Mouse (Mus musculus) forebrain, postnatal 0 days (tissue): ENCODE data around the gene Gramd1c. TPM values are rescaled to one million over a fixed set of nuclear protein-coding genes. Genes with fewer than 3 reads are reported as not detected.

ENCODE experiments used
- ATAC-seq: fragments of 200-750 bp; cut with Nextera tagmentation; 2 replicates; pipeline ENCODE4 v1.8.0; 2017; ENCODE audit warnings: mild to moderate bottlenecking, moderate library complexity
- DNase-seq: peaks from one replicate; pipeline ENCODE4 v3.0.0-alpha.2; 2015
- H3K27ac ChIP-seq: fragments of 300-500 bp; sonication (generic); 2 replicates; pipeline ENCODE4 v1.5.1; 2014; ENCODE audit warnings: low read depth, mild to moderate bottlenecking, antibody characterized with exemption, low read length, moderate library complexity, mixed read lengths
- H3K27me3 ChIP-seq: fragments of 300-500 bp; sonication (generic); 2 replicates; pipeline ENCODE4 v1.6.1; 2014; ENCODE audit warnings: mild to moderate bottlenecking, low read length, mixed read lengths; ENCODE audit not compliant: insufficient read depth
- H3K36me3 ChIP-seq: fragments of 300-500 bp; sonication (generic); 2 replicates; pipeline ENCODE4 v1.6.1; 2014; ENCODE audit warnings: mild to moderate bottlenecking, moderate library complexity; ENCODE audit not compliant: insufficient read depth
- H3K4me1 ChIP-seq: fragments of 300-500 bp; sonication (generic); 2 replicates; pipeline ENCODE4 v1.6.1; 2014; ENCODE audit warnings: antibody characterized with exemption; ENCODE audit not compliant: insufficient read depth
- H3K4me2 ChIP-seq: fragments of 300-500 bp; sonication (generic); 2 replicates; pipeline ENCODE4 v1.6.1; 2014; ENCODE audit warnings: low read depth, mild to moderate bottlenecking, moderate library complexity
- H3K4me3 ChIP-seq: fragments of 300-500 bp; sonication (generic); 2 replicates; pipeline ENCODE4 v1.5.1; 2014; ENCODE audit warnings: low read depth, low read length, mixed read lengths
- H3K9ac ChIP-seq: fragments of 300-500 bp; sonication (generic); 2 replicates; pipeline ENCODE4 v1.6.1; 2014; ENCODE audit warnings: mild to moderate bottlenecking
- H3K9me3 ChIP-seq: fragments of 300-500 bp; sonication (generic); 2 replicates; pipeline ENCODE4 v1.6.1; 2016; ENCODE audit warnings: low read length
- CTCF ChIP-seq: sonication (generic); IDR thresholded peaks from 2 replicates; pipeline ENCODE4 v1.5.1; 2016; ENCODE audit warnings: antibody characterized with exemption, control low read depth, low read depth
- WGBS: fragments of 180-500 bp; shearing (Covaris S2); extraction: QIAGEN DNeasy Blood & Tissue Kit; methylation state at CpG from one replicate; pipeline ENCODE4 v1.1.7; 2014; 5-methylcytosine and 5-hydroxymethylcytosine counted together
- microRNA-seq, 2 experiments: library from miRNA; unstranded; fragments of <30 nt; microRNA quantifications; one replicate each; pipeline ENCODE4; 2016
- polyA plus RNA-seq: library from polyadenylated mRNA; unstranded; fragments of >200 nt; fragmentation: Nextera tagmentation; extraction: Ambion mirVana; gene quantifications from 2 replicates; pipeline ENCODE4 v1.2.1, GENCODE M21; 2015
- total RNA-seq: library from RNA; depleted of rRNA; stranded (reverse); fragments of >200 nt; gene quantifications from 2 replicates; pipeline ENCODE4 v1.2.3, GENCODE M21; 2014; rRNA removed

Gramd1c gene
- total and polyA plus RNA-seq, 2 experiments from 2014 or later: 2.1 to 4.4 TPM

DNA sequence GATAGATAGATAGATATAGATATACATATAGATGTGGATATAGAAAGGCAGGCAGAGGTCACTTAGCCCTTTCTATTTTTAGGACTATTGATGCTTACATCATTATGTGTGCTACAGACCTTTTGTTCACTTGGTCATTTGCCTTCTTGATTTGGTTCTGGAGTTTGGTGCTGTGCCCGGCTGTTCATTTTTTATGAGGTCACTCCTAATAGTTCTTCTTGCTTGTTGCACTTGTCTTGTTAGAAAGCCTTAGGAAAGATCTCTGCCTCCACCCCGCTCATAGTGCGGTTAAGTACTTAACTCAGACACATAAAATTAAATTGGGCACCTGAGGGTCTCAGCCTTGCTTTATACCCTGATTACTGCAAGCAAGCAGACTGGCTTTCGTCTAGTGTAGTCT is 122.3 kb downstream of the Gramd1c start:
- H3K9me3 ChIP-seq: no peaks in the 10 kb centered on the region
- 91% methylated on average over 4 of the region's 4 CpGs for WGBS
- H3K9ac ChIP-seq: no peak overlapping the region
- no peak overlapping the region for H3K4me2 ChIP-seq
- H3K4me1 ChIP-seq: no peaks in the 10 kb centered on the region
- H3K36me3 ChIP-seq: no peaks in the 10 kb centered on the region
- H3K27me3 ChIP-seq: no peaks in the 10 kb centered on the region
- ATAC-seq: no peak
- no peak overlapping the region for H3K27ac ChIP-seq
- DNase-seq: no peak
- TF ChIP-seq CTCF: no peak
- H3K4me3 ChIP-seq: no peak overlapping the region

DNA sequence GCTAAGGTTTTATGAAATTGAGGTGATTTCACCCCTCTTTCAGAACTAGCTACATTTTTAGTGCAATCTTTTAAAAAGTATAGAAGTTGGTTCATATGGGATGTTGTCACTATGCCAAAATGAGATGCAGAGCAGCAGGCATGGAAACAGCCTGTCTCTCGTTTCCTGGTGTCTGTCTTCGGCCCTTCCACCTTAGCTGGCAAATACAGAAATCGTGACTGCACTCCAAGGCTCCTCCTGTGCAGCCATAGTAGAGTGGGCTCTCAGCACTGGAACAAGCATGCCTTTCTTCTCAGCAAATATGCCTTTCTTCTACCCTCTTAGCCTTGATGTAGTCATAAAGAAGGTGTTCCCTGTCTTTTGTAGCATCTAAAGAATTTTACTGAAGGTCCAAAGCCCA is 127.3 kb downstream of the Gramd1c start:
- Histone ChIP-seq H3K27me3 (no peaks in the 10 kb centered on the region), H3K27ac (no peak overlapping the region), H3K4me2 (no peak overlapping the region), H3K4me3 (no peak overlapping the region), H3K4me1 (no peaks in the 10 kb centered on the region), H3K9me3 (no peaks in the 10 kb centered on the region), H3K9ac (no peak overlapping the region), H3K36me3 (no peaks in the 10 kb centered on the region)
- no peak for DNase-seq
- TF ChIP-seq CTCF: no peak
- 50% methylated on average over 3 of the region's 3 CpGs for WGBS
- ATAC-seq: no peak

DNA sequence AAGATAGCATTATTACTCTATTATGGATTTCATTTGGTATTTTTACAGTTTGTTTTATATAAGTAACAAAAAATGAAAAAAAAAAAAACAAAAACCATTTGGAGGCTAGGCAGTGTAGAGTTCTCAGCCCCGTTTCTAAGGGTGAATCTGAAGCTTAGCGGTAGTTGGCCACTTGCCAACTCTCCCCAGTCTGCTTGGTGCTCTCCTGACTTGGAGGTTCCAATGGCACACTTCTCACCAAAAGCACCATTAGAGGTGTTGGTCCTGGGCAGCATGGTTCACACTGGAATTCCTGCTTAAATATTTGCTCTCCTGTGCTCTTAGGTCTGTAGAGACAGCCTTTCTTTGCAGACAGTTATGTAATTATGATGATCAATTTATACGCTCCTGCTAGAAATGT is 127.8 kb downstream of the Gramd1c start:
- Histone ChIP-seq H3K4me3 (no peak overlapping the region), H3K36me3 (no peaks in the 10 kb centered on the region), H3K27ac (no peak overlapping the region), H3K27me3 (no peaks in the 10 kb centered on the region), H3K4me2 (no peak overlapping the region), H3K4me1 (no peaks in the 10 kb centered on the region), H3K9ac (no peak overlapping the region), H3K9me3 (no peaks in the 10 kb centered on the region)
- no peak for TF ChIP-seq CTCF
- ATAC-seq (no peak), DNase-seq (no peak)
- WGBS: 45% methylated on average over 3 of the region's 3 CpGs

DNA sequence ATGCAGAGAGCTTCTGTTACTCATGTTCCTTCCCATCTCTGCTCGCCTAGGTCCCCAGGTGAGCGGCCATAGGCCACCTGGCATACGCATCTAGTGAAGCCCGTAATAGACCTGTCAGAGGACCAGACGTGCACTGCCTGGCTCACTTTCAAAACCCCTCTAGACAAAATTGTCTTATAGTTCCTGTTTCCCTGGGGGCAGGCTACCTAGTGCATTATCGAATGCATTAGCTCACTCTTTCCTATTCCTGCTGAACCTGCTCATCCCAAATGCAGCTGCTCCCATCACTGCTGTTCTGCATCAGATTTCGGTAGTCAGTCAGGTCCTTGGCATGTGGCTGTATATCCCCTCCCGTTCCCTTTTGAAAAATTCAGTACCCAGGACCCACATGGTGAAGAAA is 128.3 kb downstream of the Gramd1c start:
- 87% methylated on average over 8 of the region's 8 CpGs for WGBS
- no peak for TF ChIP-seq CTCF

DNA sequence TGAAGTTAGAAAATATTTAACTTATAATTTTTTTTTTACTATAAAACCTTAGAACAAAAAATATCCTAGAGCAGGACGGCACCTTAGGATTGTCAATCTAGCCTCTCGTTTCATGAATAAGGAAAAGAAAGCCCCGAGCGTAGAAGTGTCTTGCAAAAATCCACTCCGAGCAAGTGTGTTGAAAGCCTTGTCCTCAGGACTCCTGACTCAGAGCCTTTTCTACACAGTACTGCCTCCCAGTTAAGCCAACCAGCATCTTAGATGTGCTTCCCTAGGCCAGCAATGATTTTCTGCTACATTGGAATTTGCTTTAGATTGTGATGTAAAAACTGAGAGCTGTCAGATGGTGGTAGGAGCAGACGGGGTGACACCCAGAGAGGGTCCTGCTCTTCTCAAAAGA is 130.1 kb downstream of the Gramd1c start:
- Histone ChIP-seq H3K9me3 (no peaks in the 10 kb centered on the region), H3K4me1 (no peaks in the 10 kb centered on the region), H3K27me3 (no peaks in the 10 kb centered on the region), H3K27ac (no peak overlapping the region), H3K4me3 (no peak overlapping the region), H3K4me2 (no peak overlapping the region), H3K9ac (no peak overlapping the region), H3K36me3 (no peaks in the 10 kb centered on the region)
- ATAC-seq (no peak), DNase-seq (no peak)
- 83% methylated on average over 6 of the region's 6 CpGs for WGBS
- no peak for TF ChIP-seq CTCF

More for the DNA sequence above, 128.3 kb downstream of the Gramd1c start:
- H3K9ac ChIP-seq: no peak overlapping the region
- H3K4me3 ChIP-seq: no peak overlapping the region
- H3K27ac ChIP-seq: no peak overlapping the region
- H3K4me2 ChIP-seq: no peak overlapping the region
- ATAC-seq (no peak), DNase-seq (no peak)
- H3K9me3 ChIP-seq: no peaks in the 10 kb centered on the region
- H3K27me3 ChIP-seq: no peaks in the 10 kb centered on the region
- no peaks in the 10 kb centered on the region for H3K36me3 ChIP-seq
- H3K4me1 ChIP-seq: no peaks in the 10 kb centered on the region

DNA sequence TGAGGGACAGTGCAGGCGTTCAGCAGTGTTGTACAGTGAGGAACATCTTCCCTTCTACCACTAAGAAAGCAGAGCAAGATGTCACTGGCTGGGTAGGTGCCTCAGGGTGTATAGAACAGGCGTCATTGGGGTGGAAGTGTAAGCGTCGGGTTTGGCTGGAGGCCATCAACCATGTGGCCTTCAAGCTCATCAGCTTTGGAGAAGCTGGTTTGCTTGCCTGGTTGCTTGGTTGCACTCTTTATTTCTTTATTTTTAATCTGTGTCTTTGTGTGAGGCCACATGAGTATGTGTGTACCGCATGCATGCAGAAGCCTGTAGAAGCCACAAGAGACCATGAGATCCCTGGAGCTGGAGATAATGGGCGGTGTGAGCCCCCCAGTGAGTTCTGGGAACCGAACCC is 130.8 kb downstream of the Gramd1c start:
- H3K27me3 ChIP-seq: no peaks in the 10 kb centered on the region
- no peak overlapping the region for H3K4me2 ChIP-seq
- H3K9ac ChIP-seq: no peak overlapping the region
- H3K36me3 ChIP-seq: no peaks in the 10 kb centered on the region
- H3K27ac ChIP-seq: no peak overlapping the region
- no peaks in the 10 kb centered on the region for H3K9me3 ChIP-seq
- H3K4me1 ChIP-seq: no peaks in the 10 kb centered on the region
- 79% methylated on average over 7 of the region's 7 CpGs for WGBS
- ATAC-seq (peak; percentile 8; the same call in 1 of the 2 replicates), DNase-seq (no peak)
- no peak for TF ChIP-seq CTCF
- no peak overlapping the region for H3K4me3 ChIP-seq

DNA sequence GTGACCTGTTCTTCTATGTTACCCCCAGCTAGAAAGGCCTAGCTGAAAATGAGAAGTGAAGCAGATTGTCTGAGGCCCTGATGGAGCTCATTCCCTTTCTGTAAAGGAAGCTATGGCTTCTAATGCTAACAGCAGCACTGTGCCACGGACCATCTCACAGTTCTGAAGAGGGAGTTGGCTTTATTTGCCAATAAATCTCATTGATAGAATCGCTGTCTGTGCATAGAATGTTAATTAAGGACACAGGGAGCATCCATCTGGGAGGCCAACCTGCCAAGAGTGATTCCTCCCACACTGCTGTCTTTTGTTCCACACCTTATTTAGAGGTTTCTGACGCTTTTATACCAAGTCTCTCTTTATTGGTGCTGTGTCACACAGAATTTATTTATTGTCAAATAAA is 131.6 kb downstream of the Gramd1c start:
- Histone ChIP-seq H3K4me3 (no peak overlapping the region), H3K9me3 (no peaks in the 10 kb centered on the region), H3K36me3 (no peaks in the 10 kb centered on the region), H3K4me1 (no peaks in the 10 kb centered on the region), H3K27me3 (no peaks in the 10 kb centered on the region), H3K4me2 (no peak overlapping the region), H3K27ac (no peak overlapping the region), H3K9ac (no peak overlapping the region)
- ATAC-seq (peak; percentile 38; the same call in 1 of the 2 replicates), DNase-seq (no peak)
- TF ChIP-seq CTCF: no peak
- WGBS: 54% methylated on average over 3 of the region's 3 CpGs

DNA sequence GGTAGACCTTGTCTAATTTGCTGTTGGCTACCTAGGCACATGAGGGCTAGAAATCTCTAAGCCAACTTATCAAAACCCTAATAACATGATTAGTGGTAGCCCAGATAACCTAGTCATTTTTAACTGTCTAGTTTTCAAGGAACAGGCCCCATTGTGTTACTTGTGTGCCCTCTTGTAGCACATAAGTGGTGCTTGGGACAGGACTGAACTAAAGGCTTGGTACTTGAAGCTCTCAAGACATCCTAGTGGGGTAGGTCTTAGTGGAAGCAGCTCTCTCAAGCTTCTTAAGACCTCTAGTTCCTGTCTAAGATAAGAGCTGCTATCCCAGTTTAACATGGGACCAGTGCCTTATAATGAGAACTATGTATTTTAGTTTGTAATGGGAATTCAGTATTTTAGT is 132.6 kb downstream of the Gramd1c start:
- no peak for TF ChIP-seq CTCF
- H3K36me3 ChIP-seq: no peaks in the 10 kb centered on the region
- no peaks in the 10 kb centered on the region for H3K27me3 ChIP-seq

More for the DNA sequence above, 132.6 kb downstream of the Gramd1c start:
- Histone ChIP-seq H3K27ac (no peak overlapping the region), H3K4me3 (no peak overlapping the region), H3K4me1 (no peaks in the 10 kb centered on the region), H3K9me3 (no peaks in the 10 kb centered on the region), H3K4me2 (no peak overlapping the region), H3K9ac (no peak overlapping the region)
- DNase-seq (no peak), ATAC-seq (no peak)

Small RNAs within 50 kb of the gene (microRNA-seq; reads per million reads assigned to microRNA genes)
- gene Mir3470b: 0 reads per million in 2 experiments

Other genes with a start within 250 kb of the Gramd1c start
- gene Ccdc191, start 173.5 kb downstream of the Gramd1c start, total RNA-seq: 1.6 and 7.9 TPM in 2 replicates
- 3.9 and 6.1 TPM in 2 replicates for gene Ccdc191, start 173.5 kb downstream of the Gramd1c start, polyA plus RNA-seq
- 32.5 and 32.8 TPM in 2 replicates for gene Qtrt2, start 136.5 kb downstream of the Gramd1c start, total RNA-seq
- 9.6 and 11.7 TPM in 2 replicates for gene Qtrt2, start 136.5 kb downstream of the Gramd1c start, polyA plus RNA-seq
- gene Zdhhc23, start 83.6 kb downstream of the Gramd1c start, total RNA-seq: 9.0 and 10.8 TPM in 2 replicates
- 2.9 and 5.4 TPM in 2 replicates for gene Zdhhc23, start 83.6 kb downstream of the Gramd1c start, polyA plus RNA-seq
- gene Atp6v1a, start 76.4 kb upstream of the Gramd1c start, total RNA-seq: 192 TPM in 2 replicates
- gene Atp6v1a, start 76.4 kb upstream of the Gramd1c start, polyA plus RNA-seq: 132 and 149 TPM in 2 replicates
- gene Naa50, start 76.5 kb upstream of the Gramd1c start, total RNA-seq: 16.2 and 19.8 TPM in 2 replicates
- 43.4 and 51.6 TPM in 2 replicates for gene Naa50, start 76.5 kb upstream of the Gramd1c start, polyA plus RNA-seq
- gene Usf3, start 109.9 kb upstream of the Gramd1c start, total RNA-seq: 12.2 and 14.5 TPM in 2 replicates
- gene Usf3, start 109.9 kb upstream of the Gramd1c start, polyA plus RNA-seq: 0.94 and 2.3 TPM in 2 replicates